In genomic region chr17:78366070-78366469, GRCm38 (mm10) we compare ENCODE assay signal across 25 mouse cellular contexts. TPM values are rescaled to one million over a fixed set of nuclear protein-coding genes. Genes with fewer than 3 reads are reported as not detected.
DNase-seq lines count a peak whose midpoint lies in the region; ATAC-seq and TF ChIP-seq lines count a peak whose summit lies in the region.
"Had no signal": no experiment of that assay in that cellular context is flagged by ENCODE, and none has a peak within 500 bp of the region (broad histone marks: within the 10 kb centered on the region; RNA-seq: fewer than 3 reads in every experiment).

No protein-coding gene starts in this region.

- no peak for TF ChIP-seq CTCF in lung, adult 2 months (IDR thresholded peaks at IDR 0.05; ENCODE audit: insufficient read depth, low read length)

- H3K4me1 ChIP-seq in forebrain, embryonic 11.5 days (replicated peaks; ENCODE audit: control insufficient read depth, insufficient read depth, low read length), result no peaks in the 10 kb centered on the region
- H3K4me1 ChIP-seq in forebrain, embryonic 12.5 days, result no peaks in the 10 kb centered on the region
- H3K4me1 ChIP-seq in lung, adult 2 months (ENCODE audit: control insufficient read depth, insufficient read depth, low read length), result peaks cover 12% of the 10 kb centered on the region
- H3K4me1 ChIP-seq: forebrain, embryonic 10.5 days; forebrain, embryonic 15.5 days; heart, embryonic 12.5 days; heart, embryonic 15.5 days; hindbrain, embryonic 12.5 days; hindbrain, embryonic 15.5 days had no signal

- DNase-seq in forebrain, embryonic 11.5 days (ENCODE audit: low spot score), result peak; percentile 11
- DNase-seq in adipocyte (ENCODE audit: low spot score), result peak; percentile 9
- DNase-seq in embryo, embryonic 11 days, result no peak
- no peak for DNase-seq in lung, adult 2 months
- DNase-seq: adrenal gland, postnatal 10 days; adrenal gland, postnatal 36 days; cerebellum, adult 11 months; cerebellum, adult 2 months; cerebellum, adult 9-11 months; cerebellum, postnatal 25 days; gastrocnemius, postnatal 10 days; gastrocnemius, postnatal 36 days; heart, adult 18-20 months; heart, postnatal 10 days; heart, postnatal 36 days had no signal

- no peaks in the 10 kb centered on the region; the same call in 1 of the 2 replicates for H3K36me3 ChIP-seq in forebrain, embryonic 11.5 days (ENCODE audit: control insufficient read depth, insufficient read depth, low read length)
- peaks cover 3% of the 10 kb centered on the region; the same call in 1 of the 2 replicates for H3K36me3 ChIP-seq in forebrain, embryonic 12.5 days (replicated peaks)

- no peaks in the 10 kb centered on the region for H3K9me3 ChIP-seq in forebrain, embryonic 11.5 days (ENCODE audit: control insufficient read depth, low read length)
- H3K9me3 ChIP-seq in forebrain, embryonic 12.5 days, result no peaks in the 10 kb centered on the region
- H3K9me3 ChIP-seq: forebrain, embryonic 10.5 days; forebrain, embryonic 15.5 days; heart, embryonic 12.5 days; heart, embryonic 15.5 days; hindbrain, embryonic 12.5 days; hindbrain, embryonic 15.5 days had no signal

- no peaks in the 10 kb centered on the region for H3K27me3 ChIP-seq in forebrain, embryonic 11.5 days (ENCODE audit: control insufficient read depth, insufficient read depth, low read length)
- H3K27me3 ChIP-seq in forebrain, embryonic 12.5 days, result 0 out of 2 replicates have a peak, but pooled peaks cover 7% of the 10 kb centered on the region
- H3K27me3 ChIP-seq: forebrain, embryonic 15.5 days; heart, embryonic 12.5 days; heart, embryonic 15.5 days; hindbrain, embryonic 12.5 days; hindbrain, embryonic 15.5 days had no signal

- 88% methylated on average over 7 of the region's 7 CpGs for WGBS in forebrain, embryonic 11.5 days
- WGBS in forebrain, embryonic 12.5 days, result 94% methylated on average over 7 of the region's 7 CpGs
- WGBS in lung, adult 2 months, result 52% methylated on average over 7 of the region's 7 CpGs

- ATAC-seq in forebrain, embryonic 11.5 days (replicated peaks; ENCODE audit: low FRiP score), result no peak
- ATAC-seq in forebrain, embryonic 12.5 days (ENCODE audit: low FRiP score), result no peak
- ATAC-seq in granulocyte monocyte progenitor cell, adult 5-6 weeks (replicated peaks; ENCODE audit: poor library complexity, severe bottlenecking), result peak; percentile 64
- peak; percentile 62 for ATAC-seq in megakaryocyte progenitor cell, adult 5-6 weeks (replicated peaks; ENCODE audit: poor library complexity)
- ATAC-seq: activated CD4-positive, CD25-positive, alpha-beta regulatory T cell, adult 4 months; forebrain, embryonic 15.5 days had no signal

- no peak for TF ChIP-seq POLR2A in lung, adult 2 months (IDR thresholded peaks at IDR 0.05; ENCODE audit: borderline replicate concordance, extremely low read depth, low read depth, low read length)

- no peak overlapping the region for H3K4me2 ChIP-seq in forebrain, embryonic 11.5 days (ENCODE audit: low read depth, low read length, severe bottlenecking)
- H3K4me2 ChIP-seq in forebrain, embryonic 12.5 days, result no peak overlapping the region
- H3K4me2 ChIP-seq: forebrain, embryonic 15.5 days; heart, embryonic 12.5 days; heart, embryonic 15.5 days; hindbrain, embryonic 12.5 days; hindbrain, embryonic 15.5 days had no signal

- no peak overlapping the region for H3K9ac ChIP-seq in forebrain, embryonic 11.5 days (ENCODE audit: low read length)
- H3K9ac ChIP-seq in forebrain, embryonic 12.5 days, result no peak overlapping the region
- H3K9ac ChIP-seq: forebrain, embryonic 15.5 days; heart, embryonic 12.5 days; heart, embryonic 15.5 days; hindbrain, embryonic 12.5 days; hindbrain, embryonic 15.5 days had no signal

- H3K27ac ChIP-seq in forebrain, embryonic 11.5 days (ENCODE audit: low read depth, low read length), result no peak overlapping the region
- no peak overlapping the region for H3K27ac ChIP-seq in forebrain, embryonic 12.5 days
- H3K27ac ChIP-seq: forebrain, embryonic 10.5 days; forebrain, embryonic 15.5 days; heart, embryonic 15.5 days; hindbrain, embryonic 12.5 days; hindbrain, embryonic 15.5 days had no signal

- no peak overlapping the region for H3K4me3 ChIP-seq in forebrain, embryonic 11.5 days (ENCODE audit: low read depth, low read length)
- H3K4me3 ChIP-seq in forebrain, embryonic 12.5 days (replicated peaks), result no peak overlapping the region
- H3K4me3 ChIP-seq in lung, adult 2 months (replicated peaks; ENCODE audit: extremely low read depth, low read depth, low read length), result no peak overlapping the region
- H3K4me3 ChIP-seq: forebrain, embryonic 10.5 days; forebrain, embryonic 15.5 days; heart, embryonic 12.5 days; heart, embryonic 15.5 days; hindbrain, embryonic 12.5 days; hindbrain, embryonic 15.5 days had no signal

RNA-seq across cellular contexts. Expression of gene Fez2, which starts 51.9 kb away (rescaled TPM):
- 35.7 and 39.4 TPM in 2 replicates for polyA plus RNA-seq in forebrain, embryonic 11.5 days (2014; fragmentation: Nextera tagmentation; extraction: Ambion mirVana)
- polyA plus RNA-seq in forebrain, embryonic 12.5 days (2016; fragmentation: Nextera tagmentation; extraction: Ambion mirVana), result 29.2 and 36.2 TPM in 2 replicates
- 5.6 and 9.2 TPM in 2 replicates for total RNA-seq in granulocyte monocyte progenitor cell, adult 5-6 weeks (2014; fragmentation: Nextera tagmentation)
- 10.6 and 13.0 TPM in 2 replicates for total RNA-seq in granulocyte monocyte progenitor cell, adult 5-6 weeks (2017)
- total RNA-seq in megakaryocyte progenitor cell, adult 5-6 weeks (2015), result 7.1 and 7.7 TPM in 2 replicates
- total RNA-seq in megakaryocyte progenitor cell, adult 5-6 weeks (2017), result 12.0 and 15.7 TPM in 2 replicates
- 29.5 and 40.0 TPM in 2 replicates for polyA plus RNA-seq in lung, adult 2 months (2012; rRNA removed)

Comparison
In these comparisons a context has a peak if more than half of its experiments do, and no peak if none do; other contexts are left out.
1. ATAC-seq: peak in granulocyte monocyte progenitor cell, adult 5-6 weeks (single experiment) and megakaryocyte progenitor cell, adult 5-6 weeks (single experiment); none in forebrain, embryonic 11.5 days (single experiment) and forebrain, embryonic 12.5 days (single experiment).
2. DNase-seq: peak in forebrain, embryonic 11.5 days (single experiment) and adipocyte (single experiment); none in embryo, embryonic 11 days (single experiment) and lung, adult 2 months (single experiment).